22 mouse cellular contexts compared by ENCODE assay signal in genomic region chr6:29751466-29752152, GRCm38 (mm10). TPM values are rescaled to one million over a fixed set of nuclear protein-coding genes. Genes with fewer than 3 reads are reported as not detected.
DNase-seq lines count a peak whose midpoint lies in the region; ATAC-seq and TF ChIP-seq lines count a peak whose summit lies in the region.
"Had no signal": no experiment of that assay in that cellular context is flagged by ENCODE, and none has a peak within 500 bp of the region (broad histone marks: within the 10 kb centered on the region; RNA-seq: fewer than 3 reads in every experiment).

No protein-coding gene starts in this region.

- no peaks in the 10 kb centered on the region for H3K36me3 ChIP-seq in CH12.LX (replicated peaks in 1 of 2; ENCODE audit: control insufficient read depth in 1 of 2, insufficient read depth in 1 of 2, low read length in 1 of 2)
- peaks cover 13% of the 10 kb centered on the region; the same call in 1 of the 2 replicates for H3K36me3 ChIP-seq in midbrain, embryonic 14.5 days (ENCODE audit: control insufficient read depth, insufficient read depth, low read length)
- H3K36me3 ChIP-seq: forebrain, embryonic 15.5 days; hindbrain, embryonic 15.5 days had no signal

- TF ChIP-seq POLR2A in CH12.LX (IDR thresholded peaks at IDR 0.05; ENCODE audit: low read depth, low read length): no peak

- in situ Hi-C loops in CH12.LX (cut with MboI; ENCODE audit: low pct_ligation_motif_present, low pct_unique_long_range_greater_than_20kb, low sequenced_read_pairs): no loop called here

- dilution Hi-C loops in CH12.LX (cut with MboI; ENCODE audit: extremely low pct_ligation_motif_present, extremely low pct_unique_long_range_greater_than_20kb, low sequenced_read_pairs): no loop called here

- TF ChIP-seq CTCF in CH12.LX (conservative IDR thresholded peaks at IDR 0.05 in 1 of 2, IDR thresholded peaks at IDR 0.05 in 1 of 2; ENCODE audit: low read depth in 2 of 2, low read length in 2 of 2): no peak

- peak; percentile 90 for ATAC-seq in frontal cortex, adult (ENCODE audit: low TSS enrichment)
- ATAC-seq in midbrain, embryonic 14.5 days (ENCODE audit: low FRiP score, low TSS enrichment): no peak
- ATAC-seq in activated CD4-positive, CD25-positive, alpha-beta regulatory T cell, adult 4 months: no peak
- ATAC-seq: forebrain, embryonic 15.5 days; intestine, embryonic 15.5 days; liver, postnatal 0 days had no signal

- H3K27ac ChIP-seq in CH12.LX (ENCODE audit: insufficient read depth, low read depth): no peak overlapping the region
- no peak overlapping the region for H3K27ac ChIP-seq in midbrain, embryonic 14.5 days (replicated peaks; ENCODE audit: low read depth, low read length)
- H3K27ac ChIP-seq: forebrain, embryonic 15.5 days; heart, embryonic 13.5 days; hindbrain, embryonic 15.5 days; intestine, embryonic 15.5 days; stomach, embryonic 15.5 days had no signal

- H3K79me2 ChIP-seq in CH12.LX (replicated peaks; ENCODE audit: control insufficient read depth, extremely low read depth, insufficient read depth, poor library complexity, severe bottlenecking): no peaks in the 10 kb centered on the region

- intact Hi-C loops in left cerebral cortex, postnatal 14 days (cut with DNase I): no loop called here

- H3K4me1 ChIP-seq in CH12.LX (ENCODE audit: control insufficient read depth in 1 of 2, insufficient read depth in 2 of 2): peaks cover 7 to 15% of the 10 kb centered on the region in 2 experiments
- H3K4me1 ChIP-seq in midbrain, embryonic 14.5 days (ENCODE audit: control insufficient read depth, insufficient read depth, low read length): no peaks in the 10 kb centered on the region
- H3K4me1 ChIP-seq: intestine, embryonic 15.5 days; stomach, embryonic 15.5 days had no signal

- no peaks in the 10 kb centered on the region for H3K27me3 ChIP-seq in CH12.LX (replicated peaks)
- no peaks in the 10 kb centered on the region for H3K27me3 ChIP-seq in midbrain, embryonic 14.5 days (ENCODE audit: control insufficient read depth, insufficient read depth, low read length)
- H3K27me3 ChIP-seq: forebrain, embryonic 15.5 days; heart, embryonic 13.5 days; hindbrain, embryonic 15.5 days; intestine, embryonic 15.5 days; stomach, embryonic 15.5 days had no signal

- 98% methylated on average over 3 of the region's 3 CpGs for WGBS in midbrain, embryonic 14.5 days

- TF ChIP-seq EP300 in CH12.LX (IDR thresholded peaks at IDR 0.05; ENCODE audit: low read length): no peak

- H3K9ac ChIP-seq in CH12.LX (ENCODE audit: insufficient read depth, low read depth): no peak overlapping the region
- H3K9ac ChIP-seq in midbrain, embryonic 14.5 days (replicated peaks; ENCODE audit: low read length): no peak overlapping the region
- H3K9ac ChIP-seq: forebrain, embryonic 15.5 days; heart, embryonic 13.5 days; hindbrain, embryonic 15.5 days; intestine, embryonic 15.5 days; liver, postnatal 0 days; stomach, embryonic 15.5 days had no signal

- H3K9me3 ChIP-seq in CH12.LX (replicated peaks; ENCODE audit: low read length): peaks cover 12% of the 10 kb centered on the region
- H3K9me3 ChIP-seq in midbrain, embryonic 14.5 days (ENCODE audit: control insufficient read depth, low read length): peaks cover 9% of the 10 kb centered on the region
- H3K9me3 ChIP-seq: forebrain, embryonic 15.5 days; stomach, embryonic 15.5 days had no signal

- peak overlapping the region; percentile 58; the same call in 1 of the 2 replicates for H3K4me2 ChIP-seq in CH12.LX (ENCODE audit: insufficient read depth, low read depth, poor library complexity, severe bottlenecking)
- H3K4me2 ChIP-seq in midbrain, embryonic 14.5 days (ENCODE audit: low read length): no peak overlapping the region
- H3K4me2 ChIP-seq: forebrain, embryonic 15.5 days; heart, embryonic 13.5 days; hindbrain, embryonic 15.5 days; intestine, embryonic 15.5 days; stomach, embryonic 15.5 days had no signal

- TF ChIP-seq RAD21 in CH12.LX (IDR thresholded peaks at IDR 0.05; ENCODE audit: low read depth, low read length): no peak

- no peak overlapping the region for H3K4me3 ChIP-seq in CH12.LX (replicated peaks in 1 of 3; ENCODE audit: low read depth in 2 of 3, low read length in 2 of 3, poor library complexity in 1 of 3)
- H3K4me3 ChIP-seq in midbrain, embryonic 14.5 days (replicated peaks; ENCODE audit: low read depth, low read length): no peak overlapping the region
- H3K4me3 ChIP-seq: erythroblast, embryonic 14.5 days; forebrain, embryonic 15.5 days; heart, embryonic 13.5 days; hindbrain, embryonic 15.5 days; intestine, embryonic 15.5 days; stomach, embryonic 15.5 days had no signal

- no peak for DNase-seq in frontal cortex, postnatal 10 days (ENCODE audit: low spot score in 2 of 2)
- peak; percentile 46 to 82 for DNase-seq in left cerebral cortex, postnatal 14 days (ENCODE audit: low spot score in 2 of 2)
- DNase-seq in left cerebral cortex, adult 11 months (ENCODE audit: low spot score): no peak
- DNase-seq in CH12.LX (ENCODE audit: extremely low read depth): no peak
- peak; percentile 98 for DNase-seq in fat pad, adult 2 months (ENCODE audit: extremely low read depth, low read depth, low spot score)
- no peak for DNase-seq in midbrain, embryonic 14.5 days
- DNase-seq: adrenal gland, postnatal 36 days; cerebellum, adult 18-20 months; cerebellum, postnatal 25 days; heart, adult 18-20 months; kidney, postnatal 4 days; liver, postnatal 0 days; lung, postnatal 4 days; thymus, adult 2 months had no signal

TF ChIP-seq in CH12.LX, 34 proteins besides CTCF, POLR2A, EP300 and RAD21:
- TF ChIP-seq UBTF (IDR thresholded peaks at IDR 0.05; ENCODE audit: low read depth, low read length): no peak
- no peak for TF ChIP-seq KAT2A (IDR thresholded peaks at IDR 0.05; ENCODE audit: insufficient replicate concordance, low read length)
- no peak for TF ChIP-seq MAX (IDR thresholded peaks at IDR 0.05; ENCODE audit: low read length)
- no peak for TF ChIP-seq ZC3H11A (IDR thresholded peaks at IDR 0.05; ENCODE audit: low read depth, low read length)
- TF ChIP-seq USF1 (IDR thresholded peaks at IDR 0.05; ENCODE audit: low read depth, low read length): no peak
- TF ChIP-seq NRF1 (IDR thresholded peaks at IDR 0.05; ENCODE audit: low read depth, low read length): no peak
- TF ChIP-seq BHLHE40 (IDR thresholded peaks at IDR 0.05; ENCODE audit: low read depth, low read length): no peak
- no peak for TF ChIP-seq MYC (IDR thresholded peaks at IDR 0.05; ENCODE audit: low read depth, low read length)
TF ChIP-seq in CH12.LX: peak in this region for 0.

RNA-seq across cellular contexts. Expression of gene Ahcyl2, which starts 16.2 kb away (rescaled TPM):
- total RNA-seq in left cerebral cortex, postnatal 14 days (2021): 100 to 1,000 TPM in 1 of 2 experiments, 10 to 100 TPM in 1; 97.1 to 103 TPM
- 50.0 and 77.1 TPM in 2 replicates for total RNA-seq in CH12.LX (2012; rRNA removed)
- total RNA-seq in CH12.LX (2014; rRNA removed): 184 and 196 TPM in 2 replicates
- 178 and 204 TPM in 2 replicates for polyA plus RNA-seq in CH12.LX (2012; ENCODE audit: insufficient read length, low read depth)
- polyA plus RNA-seq in midbrain, embryonic 14.5 days (2014; fragmentation: Nextera tagmentation; extraction: Ambion mirVana): 15.1 and 18.0 TPM in 2 replicates
- 10 to 100 TPM; 89.7 to 92.1 TPM for polyA plus RNA-seq in activated CD4-positive, CD25-positive, alpha-beta regulatory T cell, adult 4 months (2017; shearing (Covaris generic))

RNA-seq across cellular contexts. Expression of gene Smo, which starts 16.3 kb away (rescaled TPM):
- 1 to 10 TPM; 9.8 TPM for total RNA-seq in left cerebral cortex, postnatal 14 days (2021)
- total RNA-seq in CH12.LX (2012; rRNA removed) (0.04 TPM in 2 replicates), CH12.LX (2014; rRNA removed) (0.09 TPM in 1 of 2 replicates, not detected in the other)
- polyA plus RNA-seq in CH12.LX (2012; ENCODE audit: insufficient read length, low read depth): 0.17 and 0.26 TPM in 2 replicates
- 9.2 and 14.4 TPM in 2 replicates for polyA plus RNA-seq in midbrain, embryonic 14.5 days (2014; fragmentation: Nextera tagmentation; extraction: Ambion mirVana)
- polyA plus RNA-seq in activated CD4-positive, CD25-positive, alpha-beta regulatory T cell, adult 4 months (2017; shearing (Covaris generic)): under 1 TPM in 1 of 2 experiments, not detected in 1; 0.48 TPM

RNA-seq across cellular contexts. Expression of gene Tspan33, which starts 57.6 kb away (rescaled TPM):
- total RNA-seq in left cerebral cortex, postnatal 14 days (2021): 10 to 100 TPM; 27.6 to 30.0 TPM
- total RNA-seq in CH12.LX (2012; rRNA removed) (8.7 and 12.2 TPM in 2 replicates), CH12.LX (2014; rRNA removed) (8.5 TPM in 2 replicates)
- 10.4 and 11.2 TPM in 2 replicates for polyA plus RNA-seq in CH12.LX (2012; ENCODE audit: insufficient read length, low read depth)
- 3.2 and 3.8 TPM in 2 replicates for polyA plus RNA-seq in midbrain, embryonic 14.5 days (2014; fragmentation: Nextera tagmentation; extraction: Ambion mirVana)
- under 1 TPM in 1 of 2 experiments, not detected in 1; 0.21 TPM for polyA plus RNA-seq in activated CD4-positive, CD25-positive, alpha-beta regulatory T cell, adult 4 months (2017; shearing (Covaris generic))

Comparison
In these comparisons a context has a peak if more than half of its experiments do, and no peak if none do; other contexts are left out.
1. DNase-seq: peak in left cerebral cortex, postnatal 14 days (2 of 2) and fat pad, adult 2 months (single experiment); none in frontal cortex, postnatal 10 days (0 of 2), left cerebral cortex, adult 11 months (single experiment), CH12.LX (single experiment) and midbrain, embryonic 14.5 days (single experiment).